In the genomic region with DNA sequence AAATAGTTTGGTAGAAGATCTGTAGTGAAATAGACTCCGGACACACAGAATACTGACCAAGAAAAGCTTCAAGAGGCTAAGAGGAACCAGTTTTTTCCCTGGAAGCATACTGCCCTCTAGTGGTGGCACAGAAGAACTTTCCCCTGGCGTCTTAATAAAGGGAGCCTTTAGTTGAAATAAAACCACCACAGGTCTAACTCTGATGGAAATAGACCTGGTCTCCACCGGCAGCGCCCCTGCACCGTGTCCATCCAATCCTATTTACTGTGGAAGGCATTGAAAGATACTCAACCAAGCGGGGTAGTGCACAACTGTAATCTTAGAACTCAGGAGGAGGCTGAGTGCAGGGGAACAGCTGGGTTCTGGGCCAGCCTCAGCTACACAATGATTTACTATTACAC, we compare ENCODE assay signal across 9 mouse cellular contexts. TPM values are rescaled to one million over a fixed set of nuclear protein-coding genes. Genes with fewer than 3 reads are reported as not detected.
DNase-seq lines count a peak whose midpoint lies in the region; ATAC-seq lines count a peak whose summit lies in the region.
"Had no signal": no experiment of that assay in that cellular context is flagged by ENCODE, and none has a peak within 500 bp of the region (broad histone marks: within the 10 kb centered on the region; RNA-seq: fewer than 3 reads in every experiment).

No protein-coding gene starts in this region.

- no peaks in the 10 kb centered on the region for H3K4me1 ChIP-seq in heart, embryonic 11.5 days (ENCODE audit: control insufficient read depth, insufficient read depth, low read length)
- H3K4me1 ChIP-seq in midbrain, embryonic 12.5 days: no peaks in the 10 kb centered on the region

- intact Hi-C loops in heart, postnatal 36 days (cut with DNase I): loop anchor here (1.0 to 5.0 kb wide), 4 partner anchors 33 to 515 kb away; no protein-coding TSS in a partner anchor
- intact Hi-C loops in left cerebral cortex, postnatal 10 days (cut with DNase I): loop anchor here (5.0 to 10.0 kb wide), 5 partner anchors 34 to 561 kb away; a partner anchor contains a TSS

- no peak overlapping the region for H3K4me3 ChIP-seq in heart, embryonic 11.5 days (ENCODE audit: low read depth, low read length)
- H3K4me3 ChIP-seq in midbrain, embryonic 12.5 days: no peak overlapping the region
- H3K4me3 ChIP-seq: liver, embryonic 15.5 days had no signal

- H3K27ac ChIP-seq in heart, embryonic 11.5 days (ENCODE audit: low read depth, low read length): no peak overlapping the region
- H3K27ac ChIP-seq in midbrain, embryonic 12.5 days (replicated peaks): no peak overlapping the region
- H3K27ac ChIP-seq: liver, embryonic 15.5 days had no signal

- H3K36me3 ChIP-seq in heart, embryonic 11.5 days (ENCODE audit: control insufficient read depth, insufficient read depth, low read length): no peaks in the 10 kb centered on the region
- no peaks in the 10 kb centered on the region for H3K36me3 ChIP-seq in midbrain, embryonic 12.5 days
- H3K36me3 ChIP-seq: liver, embryonic 15.5 days had no signal

- WGBS in heart, embryonic 11.5 days (ENCODE audit: insufficient replicate concordance): 16% methylated on average over 6 of the region's 6 CpGs
- 21% methylated on average over 6 of the region's 6 CpGs for WGBS in midbrain, embryonic 12.5 days

- H3K27me3 ChIP-seq in heart, embryonic 11.5 days (ENCODE audit: control insufficient read depth, insufficient read depth, low read length): no peaks in the 10 kb centered on the region
- no peaks in the 10 kb centered on the region for H3K27me3 ChIP-seq in midbrain, embryonic 12.5 days
- H3K27me3 ChIP-seq: liver, embryonic 15.5 days had no signal

- DNase-seq in heart, adult 11 months: peak; percentile 69
- DNase-seq in Muller cell, postnatal 12 days (ENCODE audit: inconsistent ontology term): peak; percentile 46
- peak; percentile 6 to 49 for DNase-seq in cerebellum, postnatal 25 days
- peak; percentile 34 to 40 for DNase-seq in heart, postnatal 36 days
- DNase-seq in left cerebral cortex, postnatal 10 days (ENCODE audit: extremely low spot score in 1 of 2, low spot score in 2 of 2): peak; percentile 14 to 22
- DNase-seq in spleen, postnatal 10 days (ENCODE audit: low spot score in 2 of 2): peak; percentile 18 to 57

- no peak for ATAC-seq in heart, embryonic 11.5 days (replicated peaks; ENCODE audit: insufficient number of reproducible peaks, low FRiP score, low TSS enrichment)
- peak; percentile 71 for ATAC-seq in midbrain, embryonic 12.5 days (ENCODE audit: low FRiP score, low read depth)

- H3K9me3 ChIP-seq in heart, embryonic 11.5 days (replicated peaks; ENCODE audit: control insufficient read depth, low read length): no peaks in the 10 kb centered on the region
- no peaks in the 10 kb centered on the region for H3K9me3 ChIP-seq in midbrain, embryonic 12.5 days
- H3K9me3 ChIP-seq: liver, embryonic 15.5 days had no signal

- no peak overlapping the region for H3K9ac ChIP-seq in heart, embryonic 11.5 days (ENCODE audit: low read depth, low read length)
- H3K9ac ChIP-seq in midbrain, embryonic 12.5 days (replicated peaks): no peak overlapping the region
- H3K9ac ChIP-seq: liver, embryonic 15.5 days had no signal

- H3K4me2 ChIP-seq in heart, embryonic 11.5 days: no peak overlapping the region
- H3K4me2 ChIP-seq in midbrain, embryonic 12.5 days (replicated peaks): no peak overlapping the region
- H3K4me2 ChIP-seq: liver, embryonic 15.5 days had no signal

RNA-seq across cellular contexts. Expression of a gene that starts 19.7 kb away (rescaled TPM):
- polyA plus RNA-seq in heart, embryonic 11.5 days (2014; fragmentation: Nextera tagmentation; extraction: Ambion mirVana): 0.42 and 0.84 TPM in 2 replicates
- under 1 TPM in 1 of 2 experiments, not detected in 1; 0.19 TPM for total RNA-seq in heart, postnatal 36 days (2021)
- not detected for total RNA-seq in left cerebral cortex, postnatal 10 days (2021)
- polyA plus RNA-seq in midbrain, embryonic 12.5 days (2016; fragmentation: Nextera tagmentation; extraction: Ambion mirVana): not detected in 2 replicates

RNA-seq across cellular contexts. Expression of a gene that starts 23.5 kb away (rescaled TPM):
- 0.31 and 0.42 TPM in 2 replicates for polyA plus RNA-seq in heart, embryonic 11.5 days (2014; fragmentation: Nextera tagmentation; extraction: Ambion mirVana)
- total RNA-seq in heart, postnatal 36 days (2021): 1 to 10 TPM; 1.1 TPM
- under 1 TPM in 1 of 2 experiments, not detected in 1; 0.28 TPM for total RNA-seq in left cerebral cortex, postnatal 10 days (2021)
- 0.14 and 0.21 TPM in 2 replicates for polyA plus RNA-seq in midbrain, embryonic 12.5 days (2016; fragmentation: Nextera tagmentation; extraction: Ambion mirVana)

RNA-seq across cellular contexts. Expression of a gene that starts 31.1 kb away (rescaled TPM):
- polyA plus RNA-seq in heart, embryonic 11.5 days (2014; fragmentation: Nextera tagmentation; extraction: Ambion mirVana): 7.4 and 8.8 TPM in 2 replicates
- 1 to 10 TPM; 1.5 to 1.7 TPM for total RNA-seq in heart, postnatal 36 days (2021)
- under 1 TPM in 1 of 2 experiments, not detected in 1; 0.43 TPM for total RNA-seq in left cerebral cortex, postnatal 10 days (2021)
- 7.1 and 9.0 TPM in 2 replicates for polyA plus RNA-seq in midbrain, embryonic 12.5 days (2016; fragmentation: Nextera tagmentation; extraction: Ambion mirVana)

RNA-seq across cellular contexts. Expression of a gene that starts 34.4 kb away (rescaled TPM):
- polyA plus RNA-seq in heart, embryonic 11.5 days (2014; fragmentation: Nextera tagmentation; extraction: Ambion mirVana): not detected in 2 replicates
- not detected for total RNA-seq in heart, postnatal 36 days (2021)
- not detected for total RNA-seq in left cerebral cortex, postnatal 10 days (2021)
- not detected in 2 replicates for polyA plus RNA-seq in midbrain, embryonic 12.5 days (2016; fragmentation: Nextera tagmentation; extraction: Ambion mirVana)
- polyA plus RNA-seq: liver, embryonic 15.5 days had no signal

RNA-seq across cellular contexts. Expression of a gene that starts 42.7 kb away (rescaled TPM):
- polyA plus RNA-seq in heart, embryonic 11.5 days (2014; fragmentation: Nextera tagmentation; extraction: Ambion mirVana): 0.23 and 0.36 TPM in 2 replicates
- total RNA-seq in heart, postnatal 36 days (2021): under 1 TPM; 0.31 to 0.33 TPM
- not detected for total RNA-seq in left cerebral cortex, postnatal 10 days (2021)
- 0.17 and 0.22 TPM in 2 replicates for polyA plus RNA-seq in midbrain, embryonic 12.5 days (2016; fragmentation: Nextera tagmentation; extraction: Ambion mirVana)

Comparison
In these comparisons a context has a peak if more than half of its experiments do, and no peak if none do; other contexts are left out.
1. DNase-seq: peak in every context shown above with its lines; median percentile 69 in heart, adult 11 months; 46 in Muller cell, postnatal 12 days; 38 in spleen, postnatal 10 days; 37 in heart, postnatal 36 days; 28 in cerebellum, postnatal 25 days; 18 in left cerebral cortex, postnatal 10 days.